Mouse (Mus musculus): ENCODE measurements around the gene Syngr3.

Syngr3 gene

DNA sequence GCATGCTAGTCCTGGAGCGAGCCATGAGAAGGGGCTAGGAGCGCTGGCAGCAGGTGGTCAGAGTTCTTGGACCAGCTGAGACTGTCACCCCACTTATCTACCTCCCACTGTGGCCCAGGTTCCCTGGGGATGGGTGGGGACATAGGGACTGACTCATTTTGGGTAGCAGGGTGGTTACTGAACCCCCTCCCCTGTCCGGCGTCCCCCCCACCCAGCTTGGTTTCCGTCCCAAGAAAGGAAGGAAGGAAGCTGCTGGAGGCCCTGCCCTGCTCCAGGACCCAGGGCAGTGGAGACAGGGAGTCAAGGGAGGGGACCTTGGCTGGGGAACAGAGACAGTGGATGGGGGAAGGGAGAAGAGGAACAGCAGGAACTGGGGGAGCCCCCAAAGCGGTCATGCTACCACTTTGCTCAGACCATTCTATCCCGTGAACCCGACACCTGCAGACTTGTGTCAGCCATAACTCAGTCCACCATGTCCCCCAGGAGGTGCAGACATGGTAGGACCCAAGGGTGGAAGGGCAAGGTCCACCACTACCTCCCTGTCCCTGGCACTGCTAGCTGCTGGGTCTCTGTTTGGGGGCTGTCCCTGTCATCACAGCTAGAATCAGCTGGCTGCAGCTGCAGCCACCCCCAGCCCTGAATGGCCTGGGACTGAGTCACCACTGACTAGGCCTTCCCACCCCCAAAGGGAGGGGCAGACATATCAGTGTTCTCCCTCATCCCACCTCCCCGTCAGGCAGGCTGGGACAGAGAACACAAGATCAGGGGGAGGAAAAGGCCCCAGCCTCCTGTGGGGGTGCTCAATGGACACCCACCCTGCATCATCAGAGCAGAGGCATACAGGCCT lies 44.7 kb downstream of the Syngr3 start:
- no peak for DNase-seq (ENCODE audit: low spot score in 2 of 2)

- DNase-seq (ENCODE audit: low spot score in 2 of 2), result no peak
Measured at GRCm38 (mm10) chr17:24644030-24644715, 45.6 kb downstream of the Syngr3 start.

- DNase-seq (ENCODE audit: low spot score in 2 of 2), result no peak
Measured at GRCm38 (mm10) chr17:24642791-24643343, 46.9 kb downstream of the Syngr3 start.

DNA sequence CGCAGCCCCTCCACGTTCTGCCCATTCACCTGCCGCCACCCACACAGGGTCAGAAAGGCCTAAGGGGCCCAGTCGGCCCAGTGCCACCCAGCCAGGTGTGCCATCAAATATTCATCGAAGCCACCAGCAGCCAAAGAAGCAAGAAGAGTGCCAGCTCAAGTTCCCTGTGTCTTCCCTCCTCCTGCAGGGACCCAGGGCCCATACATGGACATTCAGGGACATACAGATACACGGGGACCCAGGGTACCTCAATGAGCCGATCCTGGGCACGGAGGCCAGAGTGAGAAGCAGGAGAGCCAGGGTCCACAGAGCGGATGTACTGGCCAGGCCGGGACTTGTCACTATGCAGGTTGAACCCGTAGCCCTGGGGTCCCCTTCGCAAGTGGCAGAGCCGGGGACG lies 47.8 kb downstream of the Syngr3 start:
- no peak for DNase-seq (ENCODE audit: low spot score in 2 of 2)

- DNase-seq (ENCODE audit: low spot score in 2 of 2), result no peak
Measured at GRCm38 (mm10) chr17:24640581-24640980, 49.2 kb downstream of the Syngr3 start.

- DNase-seq (ENCODE audit: low spot score in 2 of 2), result no peak
Measured at GRCm38 (mm10) chr17:24640119-24640518, 49.6 kb downstream of the Syngr3 start.

- no peak for DNase-seq (ENCODE audit: low spot score in 2 of 2)
Measured at GRCm38 (mm10) chr17:24639571-24639988, 50.2 kb downstream of the Syngr3 start.

DNA sequence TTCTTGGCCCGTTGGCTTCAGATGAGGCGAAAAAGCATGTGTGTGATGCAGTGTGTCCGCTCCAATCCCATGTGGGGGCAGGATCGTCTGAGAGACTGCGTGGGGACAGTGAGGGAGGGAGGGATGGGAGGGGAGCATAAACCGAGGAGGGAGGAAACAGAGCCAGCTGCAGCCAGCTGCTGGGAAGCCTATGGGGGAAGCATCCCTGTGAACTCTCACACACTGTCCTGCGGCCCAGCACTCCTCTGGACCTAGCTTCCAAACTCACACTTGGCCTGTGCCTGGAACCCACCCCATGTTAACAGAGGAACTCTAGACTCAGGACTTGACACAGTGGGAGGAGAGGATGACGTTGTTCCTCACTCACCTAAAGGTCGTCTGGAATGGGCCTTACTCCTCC lies 50.9 kb downstream of the Syngr3 start:
- DNase-seq (ENCODE audit: low spot score in 2 of 2), result no peak

- peak in 1 of 2 experiments; percentile 11 for DNase-seq (ENCODE audit: low spot score in 2 of 2)
Measured at GRCm38 (mm10) chr17:24638214-24638613, 51.5 kb downstream of the Syngr3 start.

DNA sequence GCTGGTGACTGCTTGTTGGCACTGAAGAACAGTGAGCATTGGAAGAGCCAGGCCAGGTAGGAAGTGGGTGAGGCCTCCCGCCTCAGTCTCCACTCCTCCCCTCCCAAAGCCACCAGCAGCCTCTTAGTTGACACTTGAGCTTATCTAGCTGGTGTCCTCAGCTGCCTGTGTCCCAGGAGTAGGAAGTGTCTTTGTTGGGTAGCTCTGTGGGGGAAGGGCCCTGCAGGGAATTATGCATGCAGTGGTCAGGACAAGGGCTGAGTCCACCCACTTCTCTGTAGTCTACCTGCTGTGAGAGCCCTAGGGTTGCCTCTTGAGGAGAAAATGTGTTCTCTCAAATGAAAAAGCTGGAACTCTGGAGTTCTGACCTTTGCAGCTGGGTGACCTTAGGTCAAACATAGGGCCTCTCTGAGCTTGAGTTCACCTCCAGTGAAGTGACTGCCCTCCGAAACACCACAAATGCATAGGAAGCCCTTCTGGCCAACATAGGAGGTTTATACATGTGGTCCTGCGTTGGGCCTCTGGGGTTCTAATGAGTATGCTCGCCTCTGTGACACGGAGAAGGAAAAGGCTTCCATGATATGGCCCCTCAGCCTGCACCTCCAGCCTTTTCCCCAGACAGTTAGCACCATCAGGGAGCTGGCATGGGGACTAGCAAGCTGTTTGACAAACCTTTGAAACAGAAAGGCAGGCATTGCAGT lies 52.8 kb downstream of the Syngr3 start:
- no peak for DNase-seq (ENCODE audit: low spot score in 2 of 2)

DNA sequence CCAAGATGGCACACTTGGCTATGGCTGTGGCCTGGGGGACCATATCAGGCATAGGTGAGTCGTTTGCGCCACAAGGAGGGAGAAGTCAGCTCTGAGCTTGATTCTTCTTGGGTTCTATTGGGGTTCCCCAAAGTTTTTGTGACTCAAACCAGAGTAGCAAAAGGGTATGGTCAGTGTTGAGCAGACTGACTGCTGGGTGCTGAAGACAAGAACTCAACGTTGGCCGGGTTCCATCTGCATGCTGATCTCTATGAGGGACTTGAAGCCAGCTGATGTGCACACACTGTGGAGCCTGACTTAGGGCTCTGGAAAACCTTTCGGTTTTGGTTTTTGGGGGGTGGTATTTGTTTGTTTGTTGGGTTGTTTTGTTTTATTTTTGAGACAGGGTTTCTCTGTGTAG lies 54.1 kb downstream of the Syngr3 start:
- DNase-seq (ENCODE audit: low spot score in 2 of 2), result no peak
